Mouse (Mus musculus): ENCODE measurements around the gene Tgfbi. TPM values are rescaled to one million over a fixed set of nuclear protein-coding genes. Genes with fewer than 3 reads are reported as not detected.

The Tgfbi gene
- total RNA-seq, 1 experiment from 2014 or later: 32.9 TPM

Other genes with a start within 250 kb of the Tgfbi start
- not detected in 2 replicates for gene Gm3045, start 182.9 kb upstream of the Tgfbi start, total RNA-seq (2021)
- 1.7 and 2.0 TPM in 2 replicates for gene Slc25a48, start 171.2 kb upstream of the Tgfbi start, total RNA-seq (2021)
- not detected in 2 replicates for gene Il9, start 127.3 kb upstream of the Tgfbi start, total RNA-seq (2021)
- 2.3 and 5.6 TPM in 2 replicates for gene Fbxl21, start 87.1 kb upstream of the Tgfbi start, total RNA-seq (2021)
- 0.39 and 1.2 TPM in 2 replicates for gene Lect2, start 61.0 kb upstream of the Tgfbi start, total RNA-seq (2021)
- gene Smad5, start 93.5 kb downstream of the Tgfbi start, total RNA-seq (2021): 55.5 and 75.5 TPM in 2 replicates
- not detected in 2 replicates for gene Gm45623, start 144.3 kb downstream of the Tgfbi start, total RNA-seq (2021)

Data from adrenal gland, postnatal 25 days (tissue).